8 mouse cellular contexts compared by ENCODE assay signal in the genomic region with DNA sequence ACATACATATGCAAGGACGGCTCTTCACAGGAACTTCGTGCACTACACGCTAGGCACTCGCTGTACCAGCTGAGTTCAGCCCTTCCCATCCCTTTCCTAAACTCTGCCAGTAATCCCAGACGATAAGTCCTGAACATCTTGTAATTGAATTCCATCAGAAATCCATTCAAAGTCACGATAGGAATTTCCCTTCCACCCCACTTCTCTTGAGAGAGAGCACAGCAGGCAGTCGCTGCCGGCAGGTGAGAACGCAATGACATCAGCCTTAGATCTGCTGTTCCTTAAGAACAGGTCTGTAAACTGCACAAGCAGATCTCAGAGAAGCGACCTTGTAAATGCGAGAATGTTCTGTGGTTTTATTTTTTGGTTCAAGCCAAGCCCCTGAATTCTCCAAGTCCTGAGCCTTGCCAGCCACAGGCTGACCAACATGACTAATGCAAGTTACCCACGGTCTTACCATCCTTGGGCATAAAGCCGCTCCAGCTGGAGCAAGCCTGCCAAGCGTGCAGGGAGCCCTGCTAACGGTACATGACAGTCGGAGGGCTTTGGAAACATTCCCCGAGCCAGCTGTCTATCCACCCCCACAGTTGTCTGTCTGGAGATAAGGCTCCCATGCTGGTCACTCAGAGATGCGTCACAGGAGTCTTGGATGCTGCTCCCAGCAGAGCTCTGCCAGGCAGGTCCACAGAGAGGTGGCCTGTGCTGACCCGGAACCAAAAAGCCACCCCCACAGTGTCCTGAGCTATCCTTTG.
DNase-seq lines count a peak whose midpoint lies in the region; ATAC-seq and TF ChIP-seq lines count a peak whose summit lies in the region.

No protein-coding gene starts in this region.

- peak; percentile 97 for DNase-seq in Patski (ENCODE audit: low read depth, low spot score)
- peak; percentile 20 for DNase-seq in cerebellum, adult 11 months
- DNase-seq in frontal cortex, postnatal 25 days (ENCODE audit: low spot score in 2 of 2) = peak; percentile 48 to 51
- DNase-seq in hindbrain, embryonic 14.5 days (ENCODE audit: low spot score) = peak; percentile 38
- DNase-seq in left cerebral cortex, adult 8-10 months (ENCODE audit: low spot score in 2 of 2) = peak; percentile 55 to 86
- DNase-seq in ovary, postnatal 36 days (ENCODE audit: low spot score) = peak; percentile 54
- no peak for DNase-seq in spleen, postnatal 14 days (ENCODE audit: low spot score in 2 of 2)
- DNase-seq in embryo, embryonic 9.5 days (ENCODE audit: extremely low spot score) = no peak

- TF ChIP-seq CTCF in Patski (IDR thresholded peaks at IDR 0.05) = no peak

- no peaks in the 10 kb centered on the region for H3K27me3 ChIP-seq in Patski
- H3K27me3 ChIP-seq in hindbrain, embryonic 14.5 days (ENCODE audit: control insufficient read depth, insufficient read depth, low read length) = no peaks in the 10 kb centered on the region

- 41% methylated on average over 19 of the region's 19 CpGs for WGBS in hindbrain, embryonic 14.5 days

- peak; percentile 92 for ATAC-seq in Patski
- peak; percentile 40; the same call in 1 of the 2 replicates for ATAC-seq in hindbrain, embryonic 14.5 days (ENCODE audit: low FRiP score)

- H3K9me3 ChIP-seq in hindbrain, embryonic 14.5 days (ENCODE audit: control insufficient read depth, low read length) = no peaks in the 10 kb centered on the region

- in situ Hi-C loops in Patski (cut with MboI; ENCODE audit: low pct_unique_long_range_greater_than_20kb) = no loop called here

- peak overlapping the region; percentile 47 for H3K27ac ChIP-seq in hindbrain, embryonic 14.5 days

- H3K4me2 ChIP-seq in hindbrain, embryonic 14.5 days (replicated peaks) = no peak overlapping the region

- no peaks in the 10 kb centered on the region for H3K36me3 ChIP-seq in hindbrain, embryonic 14.5 days (replicated peaks; ENCODE audit: control insufficient read depth, insufficient read depth)

- no peak overlapping the region for H3K4me3 ChIP-seq in hindbrain, embryonic 14.5 days (replicated peaks; ENCODE audit: low read length)

- no peak overlapping the region for H3K9ac ChIP-seq in hindbrain, embryonic 14.5 days

- POLR2A ChIA-PET in Patski (lab: Charles Lee) = interaction anchor here (0.6 to 1.7 kb wide), 4 partner anchors 12 to 753 kb away, joined by 3 to 5 read pairs (median 3); no protein-coding TSS in a partner anchor

- CTCF ChIA-PET in Patski (lab: Charles Lee) = interaction anchor here (1.0 to 1.9 kb wide), 8 partner anchors 11 to 120 kb away, joined by 3 to 7 read pairs (median 4); no protein-coding TSS in a partner anchor

- H3K4me1 ChIP-seq in hindbrain, embryonic 14.5 days (replicated peaks; ENCODE audit: control insufficient read depth, insufficient read depth, low read length) = peaks cover 14% of the 10 kb centered on the region

Comparison
In these comparisons a context has a peak if more than half of its experiments do, and no peak if none do; other contexts are left out.
1. DNase-seq: peak in Patski (single experiment), cerebellum, adult 11 months (single experiment), frontal cortex, postnatal 25 days (2 of 2), hindbrain, embryonic 14.5 days (single experiment), left cerebral cortex, adult 8-10 months (2 of 2) and ovary, postnatal 36 days (single experiment); none in spleen, postnatal 14 days (0 of 2) and embryo, embryonic 9.5 days (single experiment).